Mouse (Mus musculus) liver, adult 2 months (tissue): ENCODE data around the gene Pdcd10. TPM values are rescaled to one million over a fixed set of nuclear protein-coding genes. Genes with fewer than 3 reads are reported as not detected.

Source experiments
- DNase-seq: peaks from one replicate; pipeline ENCODE4 v3.0.0-alpha.2; 2011; ENCODE audit warnings: low read depth, low spot score; ENCODE audit errors: extremely low read depth
- H3K27ac ChIP-seq: fragments of 200-500 bp; replicated peaks from 2 replicates; pipeline ENCODE4 v1.5.1; 2012; ENCODE audit warnings: low read depth, mild to moderate bottlenecking, control low read depth, inconsistent platforms, low read length; ENCODE audit not compliant: insufficient read depth
- H3K27me3 ChIP-seq: fragments of 200-500 bp; 2 replicates; pipeline ENCODE4 v1.6.1; 2012; ENCODE audit warnings: mild to moderate bottlenecking, moderate library complexity, low read length, inconsistent platforms; ENCODE audit not compliant: control insufficient read depth, insufficient read depth
- H3K36me3 ChIP-seq: fragments of 200-500 bp; 2 replicates; pipeline ENCODE4 v1.6.1; 2012; ENCODE audit warnings: low read length, inconsistent platforms; ENCODE audit not compliant: control insufficient read depth, insufficient read depth
- H3K4me1 ChIP-seq: fragments of 200-500 bp; 2 replicates; pipeline ENCODE4 v1.6.1; 2011; ENCODE audit warnings: low read length; ENCODE audit not compliant: control insufficient read depth, insufficient read depth
- H3K4me3 ChIP-seq: fragments of 200-500 bp; 2 replicates; pipeline ENCODE4 v1.5.1; 2011; ENCODE audit warnings: low read depth, mild to moderate bottlenecking, control low read depth, low read length, moderate library complexity; ENCODE audit not compliant: insufficient read depth
- H3K79me2 ChIP-seq: fragments of 200-500 bp; 2 replicates; pipeline ENCODE4 v1.6.1; 2012; ENCODE audit warnings: inconsistent platforms, mild to moderate bottlenecking, low read length, moderate library complexity; ENCODE audit not compliant: control insufficient read depth, insufficient read depth
- H3K9ac ChIP-seq: fragments of 200-500 bp; 2 replicates; pipeline ENCODE4 v1.6.1; 2012; ENCODE audit warnings: low read depth, mild to moderate bottlenecking, control low read depth, inconsistent platforms, low read length
- CTCF ChIP-seq: fragments of 200-500 bp; IDR thresholded peaks from 2 replicates; pipeline ENCODE4 v1.5.1; 2011; ENCODE audit warnings: low read depth, low read length, control low read depth
- POLR2A ChIP-seq: fragments of 200-500 bp; IDR thresholded peaks from 2 replicates; pipeline ENCODE4 v1.6.1; 2011; ENCODE audit warnings: low read length, control low read depth; ENCODE audit not compliant: insufficient read depth; ENCODE audit errors: extremely low read depth
- WGBS: fragments of 180-500 bp; shearing (Covaris S2); methylation state at CpG from one replicate; pipeline ENCODE4 v1.1.7; 2018; 5-methylcytosine and 5-hydroxymethylcytosine counted together
- polyA plus RNA-seq: library from polyadenylated mRNA; depleted of rRNA; stranded (reverse); fragments of >200 nt; gene quantifications from 2 replicates; pipeline ENCODE4 v1.2.3, GENCODE M21; 2012; rRNA removed
- total RNA-seq: library from RNA; depleted of rRNA; stranded (reverse); fragments of >200 nt; gene quantifications from 2 replicates; pipeline ENCODE4 v1.2.3, GENCODE M21; 2014; rRNA removed

The Pdcd10 gene
- total and polyA plus RNA-seq, 2 experiments = 1.5 to 31.4 TPM

- WGBS = 83% methylated on average over 7 of the region's 7 CpGs
- no peak for TF ChIP-seq POLR2A
- no peak for TF ChIP-seq CTCF
- Histone ChIP-seq H3K27me3 (no peaks in the 10 kb centered on the region), H3K27ac (no peak overlapping the region), H3K4me1 (no peaks in the 10 kb centered on the region), H3K36me3 (no peaks in the 10 kb centered on the region), H3K4me3 (no peak overlapping the region), H3K79me2 (no peaks in the 10 kb centered on the region), H3K9ac (no peak overlapping the region)
- DNase-seq = no peak
Observed at GRCm38 (mm10) chr3:75498961-75499960, 57.4 kb downstream of the Pdcd10 start.

- WGBS = 29% methylated on average over 3 of the region's 3 CpGs
- TF ChIP-seq POLR2A = no peak
- TF ChIP-seq CTCF = no peak
- no peak overlapping the region for H3K27ac ChIP-seq
- no peaks in the 10 kb centered on the region for H3K27me3 ChIP-seq
- H3K79me2 ChIP-seq = no peaks in the 10 kb centered on the region
- no peak overlapping the region; the same call in 1 of the 2 replicates for H3K4me3 ChIP-seq
- DNase-seq = peak; percentile 79
- H3K9ac ChIP-seq = no peak overlapping the region
- H3K4me1 ChIP-seq = no peaks in the 10 kb centered on the region; the same call in 1 of the 2 replicates
- no peaks in the 10 kb centered on the region for H3K36me3 ChIP-seq
Observed at GRCm38 (mm10) chr3:75492913-75493312, 63.7 kb downstream of the Pdcd10 start.

GRCm38 (mm10) chr3:75482056-75482455 lies 74.6 kb downstream of the Pdcd10 start, which contains the start of gene Wdr49:
Wdr49 (minus strand) TSS chr3:75482156.
- H3K4me1 ChIP-seq = no peaks in the 10 kb centered on the region
- no peak within 1 kb of the TSS for H3K4me3 ChIP-seq
- no peak within 1 kb of the TSS for H3K27ac ChIP-seq
- no peak for DNase-seq
- H3K9ac ChIP-seq = no peak within 1 kb of the TSS
- no peaks in the 10 kb centered on the region for H3K27me3 ChIP-seq
- no peaks in the 10 kb centered on the region for H3K79me2 ChIP-seq
- no peaks in the 10 kb centered on the region for H3K36me3 ChIP-seq
- WGBS = 48% methylated on average over 2 of the region's 2 CpGs
- TF ChIP-seq CTCF (no peak), POLR2A (no peak)

GRCm38 (mm10) chr3:75475106-75475505 lies 81.5 kb downstream of the Pdcd10 start:
- Histone ChIP-seq H3K9ac (no peak overlapping the region), H3K4me1 (no peaks in the 10 kb centered on the region), H3K27me3 (no peaks in the 10 kb centered on the region), H3K79me2 (no peaks in the 10 kb centered on the region), H3K36me3 (no peaks in the 10 kb centered on the region), H3K4me3 (no peak overlapping the region), H3K27ac (no peak overlapping the region)
- peak; percentile 2 for DNase-seq
- TF ChIP-seq CTCF = no peak
- no peak for TF ChIP-seq POLR2A
- 35% methylated on average over 7 of the region's 7 CpGs for WGBS

- Histone ChIP-seq H3K4me1 (no peaks in the 10 kb centered on the region), H3K27ac (no peak overlapping the region), H3K79me2 (no peaks in the 10 kb centered on the region), H3K27me3 (no peaks in the 10 kb centered on the region), H3K36me3 (no peaks in the 10 kb centered on the region), H3K4me3 (no peak overlapping the region), H3K9ac (no peak overlapping the region)
- WGBS = 64% methylated on average over 7 of the region's 7 CpGs
- TF ChIP-seq CTCF (no peak), POLR2A (no peak)
- no peak for DNase-seq
Observed at GRCm38 (mm10) chr3:75474657-75475056, 82.0 kb downstream of the Pdcd10 start.

GRCm38 (mm10) chr3:75468154-75468553 lies 88.5 kb downstream of the Pdcd10 start:
- Histone ChIP-seq H3K4me3 (no peak overlapping the region), H3K4me1 (no peaks in the 10 kb centered on the region), H3K79me2 (no peaks in the 10 kb centered on the region), H3K36me3 (no peaks in the 10 kb centered on the region), H3K9ac (no peak overlapping the region), H3K27me3 (no peaks in the 10 kb centered on the region), H3K27ac (no peak overlapping the region)
- TF ChIP-seq POLR2A (no peak), CTCF (no peak)
- no peak for DNase-seq
- WGBS = 86% methylated on average over 7 of the region's 7 CpGs

Other genes with a start within 250 kb of the Pdcd10 start
- not detected in 2 replicates for gene Wdr49, start 74.7 kb downstream of the Pdcd10 start, total RNA-seq
- not detected in 2 replicates for gene Wdr49, start 74.7 kb downstream of the Pdcd10 start, polyA plus RNA-seq
- 0.28 and 0.74 TPM in 2 replicates for gene Serpini1, start 691 bp upstream of the Pdcd10 start, total RNA-seq
- 0.05 and 0.12 TPM in 2 replicates for gene Serpini1, start 691 bp upstream of the Pdcd10 start, polyA plus RNA-seq
- not detected in 2 replicates for gene Gm29133, start 191.3 kb upstream of the Pdcd10 start, total RNA-seq
- gene Gm29133, start 191.3 kb upstream of the Pdcd10 start, polyA plus RNA-seq = not detected in 2 replicates